Mouse (Mus musculus): ENCODE measurements at regions not wholly inside any gene's neighbourhood (a gene's known extent, or its start where the extent isn't known, plus 50 kb on each side); places are given as distances from the start of the nearest gene placed in this dataset.

- Histone ChIP-seq H3K9ac (replicated peaks) (no peak overlapping the region), H3K27ac (no peak overlapping the region), H3K4me2 (ENCODE audit: low read depth) (no peak overlapping the region), H3K4me1 (replicated peaks; ENCODE audit: control insufficient read depth in 2 of 2, insufficient read depth in 2 of 2, low read length in 1 of 2) (no peaks in the 10 kb centered on the region), H3K36me3 (replicated peaks; ENCODE audit: control insufficient read depth, insufficient read depth, low read depth) (no peaks in the 10 kb centered on the region), H3K27me3 (ENCODE audit: control insufficient read depth, insufficient read depth, low read length) (no peaks in the 10 kb centered on the region), H3K4me3 (ENCODE audit: insufficient read depth in 1 of 2, low read depth in 2 of 2, low read length in 2 of 2) (no peak overlapping the region), H3K9me3 (ENCODE audit: control insufficient read depth, low read length) (no peaks in the 10 kb centered on the region)
- 24% methylated on average over 6 of the region's 6 CpGs for WGBS (ENCODE audit: insufficient replicate concordance)
- no peak for ATAC-seq (ENCODE audit: insufficient read depth)
- no peak for DNase-seq (ENCODE audit: low read depth in 3 of 3, low spot score in 3 of 3)
- TF ChIP-seq CTCF (IDR thresholded peaks at IDR 0.05; ENCODE audit: low read depth) = no peak
- no peak for TF ChIP-seq EP300 (IDR thresholded peaks at IDR 0.05; ENCODE audit: low read depth)
Observed at GRCm38 (mm10) chr2:129883417-129883816, 83.1 kb downstream of the Stk35 start.

- TF ChIP-seq CTCF (IDR thresholded peaks at IDR 0.05; ENCODE audit: low read depth) (no peak), EP300 (IDR thresholded peaks at IDR 0.05; ENCODE audit: low read depth) (no peak)
- Histone ChIP-seq H3K4me1 (replicated peaks; ENCODE audit: control insufficient read depth in 2 of 2, insufficient read depth in 2 of 2, low read length in 1 of 2) (no peaks in the 10 kb centered on the region), H3K36me3 (replicated peaks; ENCODE audit: control insufficient read depth, insufficient read depth, low read depth) (no peaks in the 10 kb centered on the region), H3K27ac (no peak overlapping the region), H3K4me2 (ENCODE audit: low read depth) (no peak overlapping the region), H3K27me3 (ENCODE audit: control insufficient read depth, insufficient read depth, low read length) (no peaks in the 10 kb centered on the region), H3K9ac (replicated peaks) (no peak overlapping the region), H3K9me3 (ENCODE audit: control insufficient read depth, low read length) (no peaks in the 10 kb centered on the region), H3K4me3 (ENCODE audit: insufficient read depth in 1 of 2, low read depth in 2 of 2, low read length in 2 of 2) (no peak overlapping the region)
- DNase-seq (ENCODE audit: low read depth in 3 of 3, low spot score in 3 of 3) = no peak
- no peak for ATAC-seq (ENCODE audit: insufficient read depth)
- 59% methylated on average over 3 of the region's 3 CpGs for WGBS (ENCODE audit: insufficient replicate concordance)
Observed at GRCm38 (mm10) chr2:129884316-129884715, 84.0 kb downstream of the Stk35 start.

DNA sequence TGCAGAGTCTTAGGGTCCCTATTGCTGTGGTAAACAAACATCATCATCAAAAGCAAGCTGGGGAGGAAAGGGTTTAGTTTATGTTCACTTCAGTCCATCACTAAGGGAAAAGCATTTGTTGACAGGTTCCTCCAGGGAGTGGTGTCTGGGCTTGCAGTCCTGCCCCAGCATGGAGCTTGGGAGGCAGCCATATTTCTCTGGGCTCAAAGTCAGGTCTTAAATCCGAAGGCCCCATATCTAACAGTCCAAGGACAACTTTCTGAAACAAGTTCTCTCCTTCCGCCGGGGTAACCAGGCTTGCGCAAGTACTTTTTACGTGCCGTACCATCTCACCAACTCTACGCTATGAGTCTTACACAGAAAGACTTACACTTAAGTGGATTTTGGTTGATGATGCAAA is 85.2 kb downstream of the Stk35 start:
- ATAC-seq (ENCODE audit: insufficient read depth) (no peak), DNase-seq (ENCODE audit: low read depth in 3 of 3, low spot score in 3 of 3) (no peak)
- Histone ChIP-seq H3K27ac (no peak overlapping the region), H3K4me1 (replicated peaks; ENCODE audit: control insufficient read depth in 2 of 2, insufficient read depth in 2 of 2, low read length in 1 of 2) (no peaks in the 10 kb centered on the region), H3K4me2 (ENCODE audit: low read depth) (no peak overlapping the region), H3K9me3 (ENCODE audit: control insufficient read depth, low read length) (no peaks in the 10 kb centered on the region), H3K36me3 (replicated peaks; ENCODE audit: control insufficient read depth, insufficient read depth, low read depth) (no peaks in the 10 kb centered on the region), H3K9ac (replicated peaks) (no peak overlapping the region), H3K4me3 (ENCODE audit: insufficient read depth in 1 of 2, low read depth in 2 of 2, low read length in 2 of 2) (no peak overlapping the region), H3K27me3 (ENCODE audit: control insufficient read depth, insufficient read depth, low read length) (no peaks in the 10 kb centered on the region)
- WGBS (ENCODE audit: insufficient replicate concordance) = 83% methylated on average over 7 of the region's 7 CpGs
- TF ChIP-seq EP300 (IDR thresholded peaks at IDR 0.05; ENCODE audit: low read depth) = no peak

DNA sequence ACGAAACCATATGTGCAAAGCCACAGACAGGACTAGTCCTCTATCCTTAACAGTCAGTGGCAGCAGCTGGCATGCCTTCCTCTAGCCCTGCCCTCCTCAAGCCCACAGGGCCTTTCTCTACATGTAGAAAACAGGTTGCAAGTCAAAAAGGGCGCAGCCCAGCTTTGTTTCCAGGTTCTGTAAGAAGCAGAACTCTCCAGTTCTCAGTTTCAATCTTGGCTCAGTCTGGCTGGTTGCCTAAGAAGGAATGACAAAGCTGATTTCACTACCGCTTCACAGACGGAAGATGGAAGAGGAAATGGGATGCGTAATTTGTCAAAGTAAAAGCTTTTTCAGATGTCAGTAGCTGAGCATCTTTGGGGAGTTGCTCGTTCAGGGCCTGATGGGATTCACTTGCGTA is 92.9 kb downstream of the Stk35 start:
- ATAC-seq (ENCODE audit: insufficient read depth) = no peak
- Histone ChIP-seq H3K4me1 (replicated peaks; ENCODE audit: control insufficient read depth in 2 of 2, insufficient read depth in 2 of 2, low read length in 1 of 2) (no peaks in the 10 kb centered on the region), H3K27ac (no peak overlapping the region), H3K27me3 (ENCODE audit: control insufficient read depth, insufficient read depth, low read length) (no peaks in the 10 kb centered on the region), H3K9me3 (ENCODE audit: control insufficient read depth, low read length) (no peaks in the 10 kb centered on the region), H3K9ac (replicated peaks) (no peak overlapping the region), H3K4me2 (ENCODE audit: low read depth) (no peak overlapping the region), H3K36me3 (replicated peaks; ENCODE audit: control insufficient read depth, insufficient read depth, low read depth) (no peaks in the 10 kb centered on the region), H3K4me3 (ENCODE audit: insufficient read depth in 1 of 2, low read depth in 2 of 2, low read length in 2 of 2) (no peak overlapping the region)
- WGBS (ENCODE audit: insufficient replicate concordance) = 26% methylated on average over 7 of the region's 7 CpGs
- no peak for TF ChIP-seq CTCF (IDR thresholded peaks at IDR 0.05; ENCODE audit: low read depth)
- no peak for TF ChIP-seq EP300 (IDR thresholded peaks at IDR 0.05; ENCODE audit: low read depth)
- DNase-seq (ENCODE audit: low read depth in 3 of 3, low spot score in 3 of 3) = peak in 2 of 3 experiments; percentile 17 to 23

GRCm38 (mm10) chr2:129893832-129894231 is 93.5 kb downstream of the Stk35 start:
- Histone ChIP-seq H3K4me1 (replicated peaks; ENCODE audit: control insufficient read depth in 2 of 2, insufficient read depth in 2 of 2, low read length in 1 of 2) (no peaks in the 10 kb centered on the region), H3K4me3 (ENCODE audit: insufficient read depth in 1 of 2, low read depth in 2 of 2, low read length in 2 of 2) (no peak overlapping the region), H3K9ac (replicated peaks) (no peak overlapping the region), H3K27me3 (ENCODE audit: control insufficient read depth, insufficient read depth, low read length) (no peaks in the 10 kb centered on the region), H3K27ac (no peak overlapping the region), H3K36me3 (replicated peaks; ENCODE audit: control insufficient read depth, insufficient read depth, low read depth) (no peaks in the 10 kb centered on the region), H3K9me3 (ENCODE audit: control insufficient read depth, low read length) (no peaks in the 10 kb centered on the region), H3K4me2 (ENCODE audit: low read depth) (no peak overlapping the region)
- TF ChIP-seq EP300 (IDR thresholded peaks at IDR 0.05; ENCODE audit: low read depth) = no peak
- no peak for TF ChIP-seq CTCF (IDR thresholded peaks at IDR 0.05; ENCODE audit: low read depth)
- no peak for DNase-seq (ENCODE audit: low read depth in 3 of 3, low spot score in 3 of 3)
- ATAC-seq (ENCODE audit: insufficient read depth) = no peak
- WGBS (ENCODE audit: insufficient replicate concordance) = 71% methylated on average over 5 of the region's 5 CpGs

Measured in liver, embryonic 14.5 days (tissue).